Mouse (Mus musculus) lung, postnatal 4 days (tissue): ENCODE data around the gene Aqp1.
A peak's percentile ranks its signal among the peaks of the same experiment; 100 is the strongest.

Experiments
- DNase-seq, 2 experiments: peaks; one replicate each; pipeline ENCODE4 v3.0.0; 2021

The Aqp1 gene

GRCm38 (mm10) chr6:55332100-55332772 lies 4.0 kb upstream of the Aqp1 start:
- no peak for DNase-seq

GRCm38 (mm10) chr6:55332773-55333109 lies 3.5 kb upstream of the Aqp1 start:
- no peak for DNase-seq

- no peak for DNase-seq
Observed at GRCm38 (mm10) chr6:55337242-55337641, 1.0 kb downstream of the Aqp1 start.

- DNase-seq, result no peak
Observed at GRCm38 (mm10) chr6:55338077-55338476, 1.8 kb downstream of the Aqp1 start.

- DNase-seq, result peak in 1 of 2 experiments; percentile 30
Observed at GRCm38 (mm10) chr6:55338934-55339825, 2.9 kb downstream of the Aqp1 start.

- peak; percentile 62 to 86 for DNase-seq
Observed at GRCm38 (mm10) chr6:55341688-55342087, 5.5 kb downstream of the Aqp1 start.

GRCm38 (mm10) chr6:55342328-55342727 lies 6.1 kb downstream of the Aqp1 start:
- DNase-seq, result peak; percentile 66 to 81

- no peak for DNase-seq
Observed at GRCm38 (mm10) chr6:55343446-55343845, 7.2 kb downstream of the Aqp1 start.

- peak in 1 of 2 experiments; percentile 20 for DNase-seq
Observed at GRCm38 (mm10) chr6:55344291-55345016, 8.2 kb downstream of the Aqp1 start.

GRCm38 (mm10) chr6:55345264-55345663 lies 9.0 kb downstream of the Aqp1 start:
- peak in 1 of 2 experiments; percentile 17 for DNase-seq

- no peak for DNase-seq
Observed at GRCm38 (mm10) chr6:55346491-55346890, 10.3 kb downstream of the Aqp1 start.

- no peak for DNase-seq
Observed at GRCm38 (mm10) chr6:55347711-55348571, 11.7 kb downstream of the Aqp1 start.

GRCm38 (mm10) chr6:55349231-55349630 lies 13.0 kb downstream of the Aqp1 start:
- peak in 1 of 2 experiments; percentile 5 for DNase-seq

- peak in 1 of 2 experiments; percentile 7 for DNase-seq
Observed at GRCm38 (mm10) chr6:55350383-55350952, 14.2 kb downstream of the Aqp1 start.

- no peak for DNase-seq
Observed at GRCm38 (mm10) chr6:55351712-55352111, 15.5 kb downstream of the Aqp1 start.

GRCm38 (mm10) chr6:55353711-55354445 lies 17.6 kb downstream of the Aqp1 start:
- no peak for DNase-seq

GRCm38 (mm10) chr6:55354456-55355117 lies 18.4 kb downstream of the Aqp1 start:
- DNase-seq, result no peak

GRCm38 (mm10) chr6:55355575-55355974 lies 19.3 kb downstream of the Aqp1 start:
- DNase-seq, result no peak

- peak in 1 of 2 experiments; percentile 57 for DNase-seq
Observed at GRCm38 (mm10) chr6:55356017-55356703, 19.9 kb downstream of the Aqp1 start.
